Mouse (Mus musculus) G1E (cell line): ENCODE measurements at regions not wholly inside any gene's neighbourhood (a gene's known extent, or its start where the extent isn't known, plus 50 kb on each side); places are given as distances from the start of the nearest gene placed in this dataset.

Experiments used
- ATAC-seq: 2 replicates; pipeline ENCODE4 v1.8.0; 2016; ENCODE audit warnings: mild to moderate bottlenecking; ENCODE audit not compliant: insufficient number of reproducible peaks, poor library complexity, low FRiP score, severe bottlenecking; ENCODE audit errors: extremely low read depth
- DNase-seq: peaks from one replicate; pipeline ENCODE4 v3.0.0; 2012; ENCODE audit warnings: low spot score
- H3K27me3 ChIP-seq: 2 replicates; pipeline ENCODE4 v1.6.1; 2012; ENCODE audit warnings: mild to moderate bottlenecking, low read length, inconsistent platforms; ENCODE audit not compliant: insufficient read depth
- H3K36me3 ChIP-seq: replicated peaks from 2 replicates; pipeline ENCODE3; 2012; ENCODE audit warnings: mild to moderate bottlenecking, inconsistent platforms
- H3K4me1 ChIP-seq: 2 replicates; pipeline ENCODE4 v1.6.1; 2012; ENCODE audit warnings: low read depth, low read length, inconsistent platforms, mixed read lengths; ENCODE audit not compliant: insufficient read depth
- H3K4me3 ChIP-seq: 2 replicates; pipeline ENCODE4 v1.5.1; 2012; ENCODE audit warnings: low read depth, mild to moderate bottlenecking, inconsistent platforms, low read length, moderate library complexity, mixed read lengths
- H3K9me3 ChIP-seq: replicated peaks from 2 replicates; pipeline ENCODE4 v1.6.1; 2012; ENCODE audit warnings: inconsistent platforms
- CTCF ChIP-seq: IDR thresholded peaks from 2 replicates; pipeline ENCODE4 v1.5.1; 2012; ENCODE audit warnings: low read depth, low read length, inconsistent platforms, mixed read lengths
- GATA1 ChIP-seq: IDR thresholded peaks from 2 replicates; pipeline ENCODE4 v1.6.1; 2012; ENCODE audit warnings: borderline replicate concordance, low read length, inconsistent platforms, mixed read lengths
- GATA2 ChIP-seq: IDR thresholded peaks from 2 replicates; pipeline ENCODE4 v1.6.1; 2012; ENCODE audit warnings: low read depth, low read length, inconsistent platforms, borderline replicate concordance
- POLR2AphosphoS5 ChIP-seq: IDR thresholded peaks from 2 replicates; pipeline ENCODE4 v1.6.1; 2012; ENCODE audit warnings: low read depth, low read length, inconsistent platforms; ENCODE audit not compliant: insufficient replicate concordance
- TAL1 ChIP-seq: conservative IDR thresholded peaks from 2 replicates; pipeline ENCODE4 v1.6.1; 2012; ENCODE audit warnings: low read depth, low read length, inconsistent platforms, mixed read lengths

GRCm38 (mm10) chr4:89396020-89396419, 85.2 kb upstream of the Cdkn2b start:
- Histone ChIP-seq H3K36me3 (no peaks in the 10 kb centered on the region), H3K4me1 (no peaks in the 10 kb centered on the region), H3K9me3 (peaks cover 5% of the 10 kb centered on the region; the same call in 1 of the 2 replicates), H3K4me3 (no peak overlapping the region), H3K27me3 (no peaks in the 10 kb centered on the region)
- TF ChIP-seq POLR2AphosphoS5 (no peak), CTCF (no peak), TAL1 (no peak), GATA2 (no peak), GATA1 (no peak)
- DNase-seq: no peak
- ATAC-seq: no peak

- Histone ChIP-seq H3K4me1 (no peaks in the 10 kb centered on the region), H3K9me3 (peaks cover 5% of the 10 kb centered on the region; the same call in 1 of the 2 replicates), H3K4me3 (no peak overlapping the region), H3K36me3 (no peaks in the 10 kb centered on the region), H3K27me3 (no peaks in the 10 kb centered on the region)
- DNase-seq (no peak), ATAC-seq (no peak)
- TF ChIP-seq GATA2 (no peak), TAL1 (no peak), GATA1 (no peak), CTCF (no peak), POLR2AphosphoS5 (no peak)
Measured at GRCm38 (mm10) chr4:89395336-89395735, 84.5 kb upstream of the Cdkn2b start.

- Histone ChIP-seq H3K4me3 (no peak overlapping the region), H3K36me3 (no peaks in the 10 kb centered on the region), H3K27me3 (no peaks in the 10 kb centered on the region), H3K4me1 (no peaks in the 10 kb centered on the region), H3K9me3 (peaks cover 3% of the 10 kb centered on the region)
- no peak for TF ChIP-seq GATA2
- TF ChIP-seq TAL1: no peak
- TF ChIP-seq POLR2AphosphoS5: no peak
- TF ChIP-seq CTCF: no peak
- TF ChIP-seq GATA1: no peak
- ATAC-seq (no peak), DNase-seq (no peak)
Measured at GRCm38 (mm10) chr4:89393251-89393711, 82.4 kb upstream of the Cdkn2b start.

GRCm38 (mm10) chr4:89392791-89393190, 82.0 kb upstream of the Cdkn2b start:
- Histone ChIP-seq H3K36me3 (no peaks in the 10 kb centered on the region), H3K27me3 (no peaks in the 10 kb centered on the region), H3K4me1 (no peaks in the 10 kb centered on the region), H3K4me3 (no peak overlapping the region), H3K9me3 (peaks cover 3% of the 10 kb centered on the region)
- DNase-seq (no peak), ATAC-seq (no peak)
- TF ChIP-seq GATA2: no peak

GRCm38 (mm10) chr4:89391463-89392308, 80.8 kb upstream of the Cdkn2b start:
- DNase-seq (no peak), ATAC-seq (no peak)
- Histone ChIP-seq H3K27me3 (no peaks in the 10 kb centered on the region), H3K4me1 (no peaks in the 10 kb centered on the region), H3K4me3 (no peak overlapping the region), H3K9me3 (peaks cover 9% of the 10 kb centered on the region), H3K36me3 (no peaks in the 10 kb centered on the region)
- no peak for TF ChIP-seq TAL1
- TF ChIP-seq POLR2AphosphoS5: no peak
- no peak for TF ChIP-seq CTCF
- no peak for TF ChIP-seq GATA2

GRCm38 (mm10) chr4:89383548-89383947, 72.7 kb upstream of the Cdkn2b start:
- H3K4me1 ChIP-seq: no peaks in the 10 kb centered on the region
- TF ChIP-seq CTCF (no peak), GATA2 (no peak)
- H3K4me3 ChIP-seq: no peak overlapping the region
- ATAC-seq (no peak), DNase-seq (no peak)
- no peaks in the 10 kb centered on the region for H3K36me3 ChIP-seq
- H3K27me3 ChIP-seq: no peaks in the 10 kb centered on the region
- peaks cover 19% of the 10 kb centered on the region for H3K9me3 ChIP-seq
